Mouse (Mus musculus): ENCODE measurements around the gene 4930404H24Rik. TPM values are rescaled to one million over a fixed set of nuclear protein-coding genes. Genes with fewer than 3 reads are reported as not detected.

The 4930404H24Rik gene
- polyA plus RNA-seq, 1 experiment from 2014 or later = not detected

- Histone ChIP-seq H3K9me3 (replicated peaks; ENCODE audit: control insufficient read depth, low read length) (no peaks in the 10 kb centered on the region), H3K27me3 (ENCODE audit: control insufficient read depth, insufficient read depth, low read length) (peaks cover 2% of the 10 kb centered on the region), H3K4me1 (ENCODE audit: control insufficient read depth, insufficient read depth, low read length) (peaks cover 29% of the 10 kb centered on the region), H3K4me2 (no peak overlapping the region; the same call in 1 of the 2 replicates), H3K36me3 (ENCODE audit: control insufficient read depth, insufficient read depth, low read length) (no peaks in the 10 kb centered on the region), H3K27ac (ENCODE audit: low read depth, low read length) (no peak overlapping the region), H3K4me3 (ENCODE audit: low read depth, low read length) (no peak overlapping the region), H3K9ac (ENCODE audit: low read depth, low read length) (peak overlapping the region; percentile 62; the same call in 1 of the 2 replicates)
- ATAC-seq (replicated peaks; ENCODE audit: insufficient number of reproducible peaks, low FRiP score, low TSS enrichment) = no peak
- WGBS (ENCODE audit: insufficient replicate concordance) = 56% methylated on average over 4 of the region's 4 CpGs
Observed at GRCm38 (mm10) chr2:153484071-153484470, 8.5 kb upstream of the 4930404H24Rik start.

DNA sequence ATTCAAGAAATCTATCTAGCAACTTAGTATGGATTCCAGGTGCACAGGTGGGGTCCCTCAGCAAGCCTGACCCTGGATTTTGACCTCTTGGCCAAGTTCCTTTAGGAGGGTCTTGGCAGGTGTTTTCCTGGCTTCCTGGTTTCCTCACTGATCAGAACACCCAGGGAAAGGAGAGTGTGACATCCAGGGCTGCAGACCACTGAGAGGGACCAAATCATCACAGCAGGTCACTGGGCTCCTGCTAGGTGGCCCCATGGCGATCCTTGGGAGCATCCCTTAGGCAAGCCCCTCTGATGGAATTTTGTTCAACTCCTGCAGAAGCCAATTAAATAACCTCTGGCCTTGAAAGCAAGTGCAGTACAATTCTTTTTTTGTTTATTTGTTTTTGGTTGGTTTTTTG, 2.5 kb upstream of the 4930404H24Rik start:
- H3K36me3 ChIP-seq (ENCODE audit: control insufficient read depth, insufficient read depth, low read length) = no peaks in the 10 kb centered on the region
- WGBS (ENCODE audit: insufficient replicate concordance) = 80% methylated on average over 1 of the region's 1 CpGs

GRCm38 (mm10) chr2:153490940-153491339, 1.6 kb upstream of the 4930404H24Rik start:
- 31% methylated on average over 5 of the region's 5 CpGs for WGBS (ENCODE audit: insufficient replicate concordance)
- H3K4me1 ChIP-seq (ENCODE audit: control insufficient read depth, insufficient read depth, low read length) = peaks cover 37% of the 10 kb centered on the region
- no peak overlapping the region; the same call in 1 of the 2 replicates for H3K4me3 ChIP-seq (ENCODE audit: low read depth, low read length)
- no peak overlapping the region for H3K9ac ChIP-seq (ENCODE audit: low read depth, low read length)
- 0 out of 2 replicates have a peak, but pooled peaks cover 2% of the 10 kb centered on the region for H3K27me3 ChIP-seq (ENCODE audit: control insufficient read depth, insufficient read depth, low read length)
- no peak for ATAC-seq (replicated peaks; ENCODE audit: insufficient number of reproducible peaks, low FRiP score, low TSS enrichment)
- H3K9me3 ChIP-seq (replicated peaks; ENCODE audit: control insufficient read depth, low read length) = no peaks in the 10 kb centered on the region
- 0 out of 2 replicates have a peak overlapping the region, but pooled peaks have one; percentile 35 for H3K27ac ChIP-seq (ENCODE audit: low read depth, low read length)
- peak overlapping the region; percentile 77 for H3K4me2 ChIP-seq
- H3K36me3 ChIP-seq (ENCODE audit: control insufficient read depth, insufficient read depth, low read length) = no peaks in the 10 kb centered on the region

More for the DNA sequence above, 2.5 kb upstream of the 4930404H24Rik start:
- H3K9me3 ChIP-seq (replicated peaks; ENCODE audit: control insufficient read depth, low read length) = no peaks in the 10 kb centered on the region
- ATAC-seq (replicated peaks; ENCODE audit: insufficient number of reproducible peaks, low FRiP score, low TSS enrichment) = no peak
- H3K9ac ChIP-seq (ENCODE audit: low read depth, low read length) = no peak overlapping the region
- H3K27me3 ChIP-seq (ENCODE audit: control insufficient read depth, insufficient read depth, low read length) = 0 out of 2 replicates have a peak, but pooled peaks cover 2% of the 10 kb centered on the region
- H3K4me1 ChIP-seq (ENCODE audit: control insufficient read depth, insufficient read depth, low read length) = peaks cover 31% of the 10 kb centered on the region
- no peak overlapping the region for H3K4me3 ChIP-seq (ENCODE audit: low read depth, low read length)
- H3K27ac ChIP-seq (ENCODE audit: low read depth, low read length) = no peak overlapping the region
- H3K4me2 ChIP-seq = no peak overlapping the region

DNA sequence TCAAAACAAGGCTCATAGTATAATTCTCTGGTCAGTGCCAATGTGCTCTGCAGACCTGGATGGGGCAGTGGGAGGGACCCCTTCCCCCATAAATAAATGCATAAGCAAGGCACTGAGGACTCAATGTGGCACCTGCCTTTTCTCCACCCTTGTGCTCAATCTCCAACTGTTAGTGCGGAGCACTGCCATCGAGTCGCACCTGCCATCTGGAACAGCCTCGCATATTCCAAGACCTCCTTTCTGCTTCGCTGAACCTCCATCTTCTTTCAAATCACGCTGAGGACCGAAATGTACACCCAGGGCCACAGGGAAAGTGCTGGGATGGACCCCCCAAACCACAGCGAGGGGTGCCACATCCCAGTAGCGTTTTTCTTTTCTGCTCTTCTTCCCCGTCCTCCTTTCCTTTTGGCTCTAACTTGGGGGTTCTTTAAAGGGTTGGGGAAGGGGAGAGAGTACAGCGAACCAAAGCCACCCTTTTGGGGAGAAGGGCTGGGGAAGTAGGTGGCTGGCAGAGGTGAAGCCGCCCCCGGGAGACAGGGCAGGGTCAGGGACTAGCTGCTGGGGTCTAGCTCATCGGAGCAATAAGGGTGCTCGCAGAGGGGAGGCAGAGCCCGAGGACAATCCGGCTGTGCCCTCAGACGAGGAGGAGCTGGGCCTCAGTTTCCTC, 945 bp upstream of the 4930404H24Rik start:
- 16% methylated on average over 18 of the region's 18 CpGs for WGBS (ENCODE audit: insufficient replicate concordance)
- no peaks in the 10 kb centered on the region for H3K36me3 ChIP-seq (ENCODE audit: control insufficient read depth, insufficient read depth, low read length)
- ATAC-seq (replicated peaks; ENCODE audit: insufficient number of reproducible peaks, low FRiP score, low TSS enrichment) = no peak
- peak overlapping the region; percentile 96; the same call in 1 of the 2 replicates for H3K27ac ChIP-seq (ENCODE audit: low read depth, low read length)
- H3K9me3 ChIP-seq (replicated peaks; ENCODE audit: control insufficient read depth, low read length) = no peaks in the 10 kb centered on the region
- H3K4me3 ChIP-seq (ENCODE audit: low read depth, low read length) = peak overlapping the region; percentile 60
- peaks cover 44% of the 10 kb centered on the region for H3K4me1 ChIP-seq (ENCODE audit: control insufficient read depth, insufficient read depth, low read length)
- H3K9ac ChIP-seq (ENCODE audit: low read depth, low read length) = peak overlapping the region; percentile 75
- H3K4me2 ChIP-seq = peak overlapping the region; percentile 77
- H3K27me3 ChIP-seq (ENCODE audit: control insufficient read depth, insufficient read depth, low read length) = 0 out of 2 replicates have a peak, but pooled peaks cover 2% of the 10 kb centered on the region

DNA sequence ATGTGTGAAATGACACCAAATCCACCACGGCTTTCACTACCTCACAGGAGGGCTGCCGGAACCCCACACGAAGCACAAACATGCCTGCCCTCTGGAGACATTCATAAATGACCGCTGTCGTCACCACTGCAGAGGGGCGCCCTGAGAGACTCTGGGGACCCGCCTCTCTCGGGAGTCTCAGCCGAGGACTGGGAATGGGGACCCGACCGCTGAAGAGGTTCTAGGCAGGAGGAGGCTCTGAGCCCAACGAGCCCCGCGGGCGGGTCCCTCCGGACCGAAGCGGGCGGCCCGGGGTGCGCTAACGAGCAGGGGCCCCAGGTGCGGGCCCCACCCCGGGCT, 442 bp upstream of the 4930404H24Rik start:
- H3K4me2 ChIP-seq = peak overlapping the region; percentile 77
- 0 out of 2 replicates have a peak, but pooled peaks cover 2% of the 10 kb centered on the region for H3K27me3 ChIP-seq (ENCODE audit: control insufficient read depth, insufficient read depth, low read length)
- under 1% methylated on average over 20 of the region's 24 CpGs for WGBS (ENCODE audit: insufficient replicate concordance)
- H3K9me3 ChIP-seq (replicated peaks; ENCODE audit: control insufficient read depth, low read length) = no peaks in the 10 kb centered on the region
- ATAC-seq (replicated peaks; ENCODE audit: insufficient number of reproducible peaks, low FRiP score, low TSS enrichment) = no peak
- H3K9ac ChIP-seq (ENCODE audit: low read depth, low read length) = peak overlapping the region; percentile 75
- peak overlapping the region; percentile 60 for H3K4me3 ChIP-seq (ENCODE audit: low read depth, low read length)
- H3K27ac ChIP-seq (ENCODE audit: low read depth, low read length) = peak overlapping the region; percentile 96
- peaks cover 48% of the 10 kb centered on the region for H3K4me1 ChIP-seq (ENCODE audit: control insufficient read depth, insufficient read depth, low read length)
- H3K36me3 ChIP-seq (ENCODE audit: control insufficient read depth, insufficient read depth, low read length) = no peaks in the 10 kb centered on the region

GRCm38 (mm10) chr2:153493393-153493731, 772 bp downstream of the 4930404H24Rik start:
- Histone ChIP-seq H3K4me3 (ENCODE audit: low read depth, low read length) (peak overlapping the region; percentile 60), H3K27ac (ENCODE audit: low read depth, low read length) (peak overlapping the region; percentile 96), H3K27me3 (ENCODE audit: control insufficient read depth, insufficient read depth, low read length) (0 out of 2 replicates have a peak, but pooled peaks cover 2% of the 10 kb centered on the region), H3K36me3 (ENCODE audit: control insufficient read depth, insufficient read depth, low read length) (no peaks in the 10 kb centered on the region), H3K9ac (ENCODE audit: low read depth, low read length) (peak overlapping the region; percentile 75), H3K9me3 (replicated peaks; ENCODE audit: control insufficient read depth, low read length) (no peaks in the 10 kb centered on the region), H3K4me1 (ENCODE audit: control insufficient read depth, insufficient read depth, low read length) (peaks cover 54% of the 10 kb centered on the region), H3K4me2 (peak overlapping the region; percentile 77)
- WGBS (ENCODE audit: insufficient replicate concordance) = 33% methylated on average over 2 of the region's 2 CpGs
- ATAC-seq (replicated peaks; ENCODE audit: insufficient number of reproducible peaks, low FRiP score, low TSS enrichment) = no peak

- peak overlapping the region; percentile 77 for H3K4me2 ChIP-seq
- peak; percentile 58 for ATAC-seq (replicated peaks; ENCODE audit: insufficient number of reproducible peaks, low FRiP score, low TSS enrichment)
- H3K4me1 ChIP-seq (ENCODE audit: control insufficient read depth, insufficient read depth, low read length) = peaks cover 54% of the 10 kb centered on the region
- H3K27ac ChIP-seq (ENCODE audit: low read depth, low read length) = peak overlapping the region; percentile 96
- H3K36me3 ChIP-seq (ENCODE audit: control insufficient read depth, insufficient read depth, low read length) = no peaks in the 10 kb centered on the region
- no peaks in the 10 kb centered on the region for H3K9me3 ChIP-seq (replicated peaks; ENCODE audit: control insufficient read depth, low read length)
- 0 out of 2 replicates have a peak overlapping the region, but pooled peaks have one; percentile 60 for H3K4me3 ChIP-seq (ENCODE audit: low read depth, low read length)
- peak overlapping the region; percentile 75 for H3K9ac ChIP-seq (ENCODE audit: low read depth, low read length)
- H3K27me3 ChIP-seq (ENCODE audit: control insufficient read depth, insufficient read depth, low read length) = 0 out of 2 replicates have a peak, but pooled peaks cover 2% of the 10 kb centered on the region
- WGBS (ENCODE audit: insufficient replicate concordance) = 4% methylated on average over 6 of the region's 6 CpGs
Observed at GRCm38 (mm10) chr2:153493781-153494292, 1.2 kb downstream of the 4930404H24Rik start.

- H3K4me1 ChIP-seq (ENCODE audit: control insufficient read depth, insufficient read depth, low read length) = peaks cover 54% of the 10 kb centered on the region
- WGBS (ENCODE audit: insufficient replicate concordance) = 7% methylated on average over 9 of the region's 9 CpGs
- H3K36me3 ChIP-seq (ENCODE audit: control insufficient read depth, insufficient read depth, low read length) = no peaks in the 10 kb centered on the region
- ATAC-seq (replicated peaks; ENCODE audit: insufficient number of reproducible peaks, low FRiP score, low TSS enrichment) = peak; percentile 27
- peak overlapping the region; percentile 96 for H3K27ac ChIP-seq (ENCODE audit: low read depth, low read length)
- H3K4me2 ChIP-seq = peak overlapping the region; percentile 77
- no peaks in the 10 kb centered on the region for H3K9me3 ChIP-seq (replicated peaks; ENCODE audit: control insufficient read depth, low read length)
- 0 out of 2 replicates have a peak, but pooled peaks cover 2% of the 10 kb centered on the region for H3K27me3 ChIP-seq (ENCODE audit: control insufficient read depth, insufficient read depth, low read length)
- H3K9ac ChIP-seq (ENCODE audit: low read depth, low read length) = peak overlapping the region; percentile 75
- H3K4me3 ChIP-seq (ENCODE audit: low read depth, low read length) = no peak overlapping the region
Observed at GRCm38 (mm10) chr2:153494293-153494811, 1.8 kb downstream of the 4930404H24Rik start.

All from heart, embryonic 11.5 days (tissue).